Mouse (Mus musculus) kidney, adult 9 months (tissue): ENCODE results near the gene Lrrc55.
A peak's percentile ranks its signal among the peaks of the same experiment; 100 is the strongest.

Source experiments
- DNase-seq: peaks from one replicate; pipeline ENCODE4 v3.0.0; 2022

The Lrrc55 gene

GRCm38 (mm10) chr2:85168327-85168726 lies 28.7 kb downstream of the Lrrc55 start:
- no peak for DNase-seq

GRCm38 (mm10) chr2:85167624-85168023 lies 29.4 kb downstream of the Lrrc55 start:
- no peak for DNase-seq

DNA sequence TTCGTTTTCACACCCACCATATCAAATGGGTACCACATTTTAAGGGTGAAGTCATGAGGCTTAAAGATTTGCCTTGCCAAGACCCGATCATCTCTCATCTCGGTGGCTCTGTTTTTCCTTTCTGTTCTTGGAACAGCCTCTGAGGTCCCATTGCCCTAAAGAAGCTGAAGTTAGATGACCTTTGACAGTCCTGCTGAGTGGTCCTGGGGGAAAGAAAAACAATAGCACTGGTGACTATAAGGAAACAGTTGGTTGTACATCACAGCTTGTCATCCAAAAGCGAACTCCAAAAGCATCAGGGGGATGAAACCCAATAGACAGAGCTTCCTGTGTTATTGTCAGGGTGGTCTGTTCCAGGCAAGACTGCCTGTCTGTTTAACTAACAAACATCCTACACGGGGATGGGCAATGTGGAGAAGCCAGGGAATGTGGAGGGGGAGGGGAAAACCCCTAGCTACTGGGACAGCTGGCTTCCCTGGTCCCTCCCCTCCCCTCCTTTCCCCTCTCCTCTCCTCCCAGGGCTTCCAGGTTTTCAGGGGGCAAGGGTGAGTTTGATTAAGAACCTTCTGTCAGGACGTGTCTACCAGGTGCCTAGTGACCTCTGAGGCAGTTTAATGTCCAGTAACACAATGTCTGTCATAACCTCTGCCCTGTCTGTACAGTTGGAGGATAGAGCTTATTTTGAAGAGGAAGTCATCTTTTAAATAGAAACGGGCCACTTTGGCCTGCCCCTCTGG lies 33.5 kb downstream of the Lrrc55 start:
- peak; percentile 69 for DNase-seq

DNA sequence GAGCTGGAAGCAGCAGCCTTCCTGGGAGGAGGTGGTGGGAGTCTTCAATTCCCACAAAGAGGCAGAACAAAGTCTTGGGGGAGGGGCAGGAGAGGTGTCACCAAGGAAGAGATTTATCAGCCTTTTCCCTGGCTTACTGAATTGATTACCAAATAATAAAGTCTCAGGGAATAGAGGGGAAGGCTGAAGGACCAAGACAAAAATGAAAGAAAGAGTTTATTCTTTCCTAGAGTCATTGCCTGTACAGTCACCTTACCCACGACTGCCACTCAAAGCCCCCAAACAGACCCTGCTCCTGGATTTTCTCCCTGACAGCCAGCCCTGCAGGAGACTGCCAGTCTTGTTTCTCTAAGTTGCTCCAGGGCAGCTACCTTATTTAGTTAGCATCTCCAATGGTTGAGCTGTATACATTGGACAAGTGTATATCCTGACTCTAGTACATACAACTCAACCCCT lies 35.3 kb downstream of the Lrrc55 start:
- DNase-seq: no peak

DNA sequence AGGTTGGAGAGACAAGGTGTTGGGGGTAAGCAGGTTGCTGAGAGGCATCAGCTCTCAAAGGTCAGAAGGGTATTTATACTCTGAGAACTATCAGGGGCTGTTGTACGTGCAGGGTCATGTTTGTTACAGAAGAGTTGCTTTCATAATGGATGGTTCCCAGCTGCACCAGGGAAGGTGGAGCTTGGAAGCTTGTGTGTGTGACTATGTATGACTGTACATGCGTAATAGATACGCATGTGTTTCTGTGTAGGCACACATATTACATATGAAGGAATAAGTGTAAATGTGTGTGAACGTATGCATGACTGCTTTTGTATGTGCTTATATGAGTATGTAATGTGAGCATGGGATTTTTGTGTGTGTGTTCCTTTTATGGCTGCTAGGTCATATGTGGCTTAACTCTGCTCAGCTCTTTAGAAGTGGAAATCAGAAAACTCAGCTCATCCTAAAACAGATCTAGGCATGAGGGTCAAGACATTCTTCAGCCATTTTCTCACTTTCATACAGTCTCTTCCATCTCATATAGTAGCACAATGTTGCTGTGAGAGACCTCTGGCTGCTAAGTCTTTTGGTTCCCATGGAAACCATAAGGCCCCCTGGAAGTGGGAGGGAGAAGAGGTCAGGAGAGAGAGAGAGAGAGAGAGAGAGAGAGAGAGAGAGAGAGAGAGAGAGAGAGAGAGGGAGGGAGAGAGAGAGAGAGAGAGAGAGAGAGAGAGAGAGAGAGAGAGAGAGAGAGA lies 35.9 kb downstream of the Lrrc55 start:
- no peak for DNase-seq

GRCm38 (mm10) chr2:85157382-85157781 lies 39.6 kb downstream of the Lrrc55 start:
- DNase-seq: no peak

DNA sequence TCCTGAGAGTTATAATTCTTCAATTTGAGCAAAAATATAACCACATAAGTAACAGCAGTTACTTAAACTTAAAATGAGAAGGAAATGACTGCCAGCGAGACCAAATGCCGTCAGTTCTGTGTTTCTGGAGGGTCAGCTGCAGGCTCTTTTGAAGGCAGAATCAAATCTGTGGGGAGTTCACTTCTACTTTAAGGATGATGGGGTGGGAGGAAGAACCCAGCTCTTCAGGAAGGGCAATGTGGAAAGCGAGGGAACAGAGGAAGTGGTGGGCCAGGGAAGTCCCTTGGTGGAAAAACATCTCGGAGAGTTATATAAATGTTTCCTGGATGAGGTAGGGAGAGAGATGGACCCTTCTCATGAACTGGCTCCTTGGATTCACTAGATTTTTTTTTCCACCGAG lies 40.9 kb downstream of the Lrrc55 start:
- no peak for DNase-seq

DNA sequence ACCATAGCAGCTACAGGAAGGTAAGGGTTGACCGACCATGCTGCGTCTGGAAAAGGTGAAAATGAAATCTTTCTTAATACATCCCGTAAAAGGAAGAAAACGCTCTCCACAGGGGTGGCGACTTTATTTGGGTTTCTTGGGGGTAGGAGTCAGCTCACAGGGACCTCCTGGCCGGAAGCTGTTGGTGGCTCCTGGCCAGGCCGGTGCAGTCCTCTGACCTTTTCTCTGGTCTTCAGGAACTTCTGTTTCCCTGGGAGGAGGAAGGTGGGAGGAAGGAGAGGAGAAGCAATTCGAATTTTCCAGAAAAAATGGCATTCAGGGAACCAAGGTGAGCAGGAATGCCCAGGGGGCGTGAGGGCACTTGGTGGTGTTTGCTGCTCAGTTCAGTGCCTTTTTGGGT lies 41.7 kb downstream of the Lrrc55 start:
- DNase-seq: peak; percentile 26

DNA sequence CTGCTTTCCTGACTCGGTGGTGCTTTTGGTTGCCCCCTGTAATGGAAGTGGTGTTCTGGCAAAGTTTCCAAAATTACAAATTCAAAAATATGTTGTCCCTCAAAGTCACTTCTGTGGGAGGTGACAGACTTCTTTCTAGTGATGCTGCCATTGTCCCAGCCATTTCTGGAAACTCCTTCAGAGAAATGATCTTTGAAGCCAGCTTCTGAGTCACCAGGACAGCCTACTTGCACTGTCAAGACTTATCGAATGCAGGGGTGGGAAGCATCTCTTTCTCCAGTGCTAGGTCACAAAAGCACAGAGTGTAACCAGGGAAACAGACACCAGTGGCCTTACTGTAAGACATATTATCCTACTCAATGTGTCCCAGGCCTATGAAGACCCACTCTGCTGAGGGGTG lies 45.8 kb downstream of the Lrrc55 start:
- no peak for DNase-seq

GRCm38 (mm10) chr2:85150373-85150772 lies 46.6 kb downstream of the Lrrc55 start:
- no peak for DNase-seq

DNA sequence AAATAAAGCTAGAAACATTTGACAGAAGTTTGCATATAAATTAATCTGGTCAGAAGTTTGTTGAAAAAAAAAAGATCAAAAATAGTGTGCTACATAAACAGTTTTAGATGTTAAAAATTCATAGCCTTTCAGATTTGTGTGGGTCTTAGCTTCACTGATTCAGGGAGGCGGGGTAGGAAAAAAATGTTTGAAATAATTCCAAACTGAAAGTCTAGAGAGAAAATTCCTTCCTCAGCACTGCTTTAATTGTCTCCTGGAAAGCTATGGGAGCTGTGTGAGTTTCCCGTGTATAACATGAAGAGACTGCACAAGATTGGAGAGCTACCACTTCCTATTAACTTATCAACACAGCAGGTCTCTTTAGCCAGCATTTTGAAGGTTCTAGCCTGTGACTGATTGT lies 49.5 kb downstream of the Lrrc55 start:
- DNase-seq: no peak

GRCm38 (mm10) chr2:85145346-85145745 lies 51.7 kb downstream of the Lrrc55 start:
- DNase-seq: no peak

- DNase-seq: no peak
Observed at GRCm38 (mm10) chr2:85144908-85145307, 52.1 kb downstream of the Lrrc55 start.

GRCm38 (mm10) chr2:85140833-85141232 lies 56.2 kb downstream of the Lrrc55 start:
- DNase-seq: no peak

GRCm38 (mm10) chr2:85139846-85140245 lies 57.2 kb downstream of the Lrrc55 start:
- DNase-seq: no peak

GRCm38 (mm10) chr2:85139393-85139792 lies 57.6 kb downstream of the Lrrc55 start:
- no peak for DNase-seq

- DNase-seq: no peak
Observed at GRCm38 (mm10) chr2:85138143-85138542, 58.9 kb downstream of the Lrrc55 start.

GRCm38 (mm10) chr2:85137601-85138140 lies 59.3 kb downstream of the Lrrc55 start:
- DNase-seq: no peak

- DNase-seq: no peak
Observed at GRCm38 (mm10) chr2:85136831-85137520, 60.0 kb downstream of the Lrrc55 start.

DNA sequence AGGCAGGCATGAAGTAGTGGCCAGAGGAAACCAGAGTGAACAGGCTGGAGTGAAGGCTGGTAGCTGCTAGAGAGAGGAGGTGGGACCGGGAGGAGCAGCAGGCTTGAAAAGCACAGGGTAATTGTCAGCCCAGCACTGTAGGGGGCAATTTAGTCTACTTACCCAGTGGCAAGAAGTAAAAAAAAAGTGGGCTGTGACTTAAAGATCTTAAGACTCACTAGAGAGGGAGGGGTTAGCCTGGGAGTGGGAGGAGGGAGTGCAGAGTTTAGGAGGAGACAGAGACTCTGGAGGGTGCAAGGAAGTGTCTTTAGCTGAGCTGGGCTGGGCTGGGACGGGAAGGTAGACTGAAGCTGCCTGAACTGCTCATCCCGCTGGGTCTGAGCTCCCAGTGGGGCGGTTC lies 60.9 kb downstream of the Lrrc55 start, which contains the start of gene Aplnr:
Gene Aplnr, plus strand, starts transcription at position 137 of the 400 bp plus-strand sequence.
- no peak for DNase-seq

DNA sequence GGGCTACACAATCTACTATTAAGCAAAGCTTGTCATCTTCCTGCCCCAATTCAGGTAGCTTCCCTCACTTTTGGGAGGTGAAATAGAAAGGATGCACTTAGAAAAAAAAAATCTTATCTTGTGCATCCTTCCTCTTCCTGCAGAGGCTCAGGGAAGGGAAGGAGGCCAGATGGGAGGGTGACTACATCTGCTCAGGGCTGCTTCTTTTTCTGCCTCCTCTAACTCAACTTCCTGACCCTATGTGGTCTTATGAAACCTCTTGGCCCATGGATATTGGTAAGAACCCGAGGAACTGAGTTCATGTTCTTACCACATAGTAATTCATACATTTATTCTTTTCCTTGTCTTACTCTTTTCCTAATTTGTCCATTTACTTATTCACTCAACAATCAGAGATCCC lies 61.9 kb downstream of the Lrrc55 start:
- no peak for DNase-seq

DNA sequence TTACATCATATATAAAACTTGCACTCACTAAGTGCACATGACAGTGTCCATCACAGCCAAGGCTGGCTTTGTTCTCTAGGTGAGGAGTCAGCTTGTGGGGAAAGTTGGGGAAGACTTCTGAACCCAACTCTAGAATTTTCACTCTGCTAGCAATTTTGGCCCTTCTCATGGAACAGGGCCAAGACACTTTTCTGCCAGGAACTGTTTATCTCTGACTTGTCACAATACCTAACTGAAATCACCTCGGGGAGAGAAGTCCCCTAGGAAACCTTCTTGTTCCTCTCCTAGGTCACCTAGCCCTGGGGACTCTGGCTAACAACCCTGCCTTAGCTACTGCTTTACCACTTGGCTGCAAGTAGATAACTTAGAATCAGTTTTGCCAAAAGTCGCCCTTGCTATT lies 64.8 kb downstream of the Lrrc55 start:
- no peak for DNase-seq

GRCm38 (mm10) chr2:85131724-85132123 lies 65.3 kb downstream of the Lrrc55 start:
- DNase-seq: no peak
